Mouse (Mus musculus) right cerebral cortex, postnatal 36 days (tissue): ENCODE measurements around the gene Ephb2.
A peak's percentile ranks its signal among the peaks of the same experiment; 100 is the strongest.

Experiments
- DNase-seq, 2 experiments: peaks; one replicate each; pipeline ENCODE4 v3.0.0; 2022; ENCODE audit warnings: low spot score in 2 of 2, mixed read lengths in 1 of 2

Ephb2 gene

DNA sequence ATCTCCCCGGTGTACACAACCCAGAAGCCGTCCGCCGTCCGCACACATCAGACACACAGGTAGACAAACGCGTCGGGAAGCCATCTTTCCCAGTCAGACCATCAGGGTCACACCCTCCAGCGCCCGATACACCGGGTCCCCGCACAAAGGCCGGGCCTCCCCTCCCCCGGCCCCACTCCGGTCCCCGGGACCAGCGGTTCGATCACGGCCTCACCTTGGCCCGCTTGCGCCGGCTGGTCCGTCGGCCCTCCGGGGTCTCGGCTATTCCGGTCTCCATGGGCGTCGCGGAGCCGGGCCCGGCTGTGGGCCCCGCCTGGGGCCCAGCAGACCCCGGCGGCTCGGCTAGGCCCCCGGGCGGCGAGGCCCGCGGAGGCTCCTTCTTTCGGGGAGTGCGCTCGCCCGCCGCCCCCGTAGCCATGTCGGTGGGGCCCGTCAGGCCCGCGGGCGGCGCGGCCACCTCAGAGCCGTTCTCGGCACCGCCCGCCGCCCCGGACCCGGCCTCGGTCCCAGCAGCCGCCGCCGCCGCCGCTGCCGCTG, 233.7 kb downstream of the Ephb2 start:
- DNase-seq: peak in 1 of 2 experiments; percentile 16

DNA sequence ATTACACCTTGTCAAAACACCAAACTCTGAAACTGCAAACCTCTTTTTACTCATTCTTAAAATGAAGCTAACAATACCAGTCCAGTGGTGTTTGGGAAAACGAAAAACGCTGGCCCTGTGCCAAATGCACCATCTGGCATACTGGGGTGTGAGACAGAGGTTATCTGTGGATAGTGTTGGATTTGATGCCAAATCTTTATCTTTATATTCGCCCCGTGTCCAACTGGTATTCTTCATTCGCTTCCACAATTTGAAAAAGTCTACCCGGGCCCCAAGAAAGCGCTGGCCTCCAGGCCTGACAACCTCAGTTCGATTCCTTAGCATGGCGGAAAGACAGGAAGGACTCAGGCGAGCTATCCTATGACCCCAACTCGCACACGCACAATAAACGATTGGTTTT, 234.3 kb downstream of the Ephb2 start:
- DNase-seq: peak in 1 of 2 experiments; percentile 25

DNA sequence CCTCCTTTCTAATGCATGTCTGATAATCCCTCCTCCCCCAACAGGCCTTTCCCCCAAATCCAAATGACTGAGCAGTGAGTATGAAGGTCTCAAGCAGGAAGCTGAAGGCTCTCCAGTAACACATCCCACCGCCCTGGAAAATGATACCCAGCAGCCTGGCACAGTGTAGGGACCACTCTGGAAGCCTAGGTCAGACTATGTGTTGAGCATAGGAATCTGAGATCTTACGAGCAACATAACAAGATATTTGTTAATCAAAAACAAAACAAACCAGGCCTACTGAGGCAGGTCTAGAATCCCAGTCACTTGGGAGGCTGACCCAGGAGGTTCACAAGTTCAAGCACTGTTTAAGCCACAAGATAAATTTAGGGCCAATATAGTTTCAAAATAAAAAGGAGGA, 235.3 kb downstream of the Ephb2 start:
- DNase-seq: no peak

DNA sequence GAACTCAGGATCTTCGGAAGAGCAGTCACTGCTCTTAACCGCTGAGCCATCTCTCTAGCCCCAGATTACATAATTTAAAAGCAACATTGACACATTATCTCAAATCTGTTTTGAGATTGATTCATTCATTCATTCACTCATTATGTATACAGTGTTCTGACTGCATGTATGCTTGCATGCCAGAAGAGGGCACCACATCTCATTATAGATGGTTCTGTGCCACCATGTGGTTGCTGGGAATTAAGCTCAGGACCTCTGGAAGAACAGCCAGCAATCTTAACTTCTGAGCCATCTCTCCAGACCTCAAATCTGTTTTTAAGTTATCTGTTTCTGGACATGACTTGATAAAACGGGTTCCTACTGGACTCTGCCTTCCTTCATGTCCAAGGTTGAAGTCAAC, 235.9 kb downstream of the Ephb2 start:
- DNase-seq: no peak

DNA sequence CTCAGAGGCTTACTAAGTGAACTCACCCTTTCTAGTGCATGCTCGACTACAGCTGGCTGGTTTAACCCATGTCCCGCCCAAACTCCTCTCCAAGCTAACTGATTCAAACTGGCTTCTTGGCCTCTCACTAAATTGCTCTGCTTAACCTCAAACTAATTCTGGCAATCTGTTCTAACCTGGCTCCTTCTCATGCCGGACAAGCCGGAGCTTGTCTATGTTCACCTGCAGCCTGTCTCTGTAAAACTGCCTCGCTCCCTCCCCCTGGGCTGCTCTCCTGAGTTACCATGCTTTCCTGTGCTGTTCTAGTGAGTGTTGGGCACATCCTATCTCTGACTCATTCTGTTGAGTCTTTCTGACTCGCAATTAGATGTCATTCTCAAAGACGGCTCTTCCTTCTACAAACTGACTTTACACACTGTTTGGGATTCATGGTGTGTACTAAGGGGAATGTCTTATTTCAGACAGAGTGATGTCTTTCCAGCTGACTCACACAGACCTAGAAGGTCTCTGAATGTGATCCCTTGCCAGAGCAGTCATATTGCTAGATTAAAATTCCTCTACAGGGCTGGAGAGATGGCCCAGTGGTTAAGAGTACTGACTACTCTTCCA, 237.4 kb downstream of the Ephb2 start:
- DNase-seq: no peak
